Mouse (Mus musculus) megakaryocyte progenitor cell, adult 5-6 weeks (primary cell): ENCODE results near the gene Phpt1. TPM values are rescaled to one million over a fixed set of nuclear protein-coding genes. Genes with fewer than 3 reads are reported as not detected.

Experiments used
- ATAC-seq: replicated peaks from 2 replicates; pipeline ENCODE4 v1.8.0; 2016; ENCODE audit warnings: mild to moderate bottlenecking, moderate TSS enrichment, inconsistent platforms; ENCODE audit not compliant: poor library complexity
- total RNA-seq, 2 experiments: library from RNA; stranded (forward) in 1 of 2; stranded (reverse) in 1 of 2; fragments of 157-497, 149-512 nt in 1 of 2; fragments of 200-1000 nt in 1 of 2; gene quantifications; 2 replicates each; pipeline versions ENCODE4 v1.2.3 to v1.2.4; 2015 to 2017

Phpt1 gene
- total RNA-seq, 2 experiments from 2014 or later = 29.6 to 56.5 TPM

DNA sequence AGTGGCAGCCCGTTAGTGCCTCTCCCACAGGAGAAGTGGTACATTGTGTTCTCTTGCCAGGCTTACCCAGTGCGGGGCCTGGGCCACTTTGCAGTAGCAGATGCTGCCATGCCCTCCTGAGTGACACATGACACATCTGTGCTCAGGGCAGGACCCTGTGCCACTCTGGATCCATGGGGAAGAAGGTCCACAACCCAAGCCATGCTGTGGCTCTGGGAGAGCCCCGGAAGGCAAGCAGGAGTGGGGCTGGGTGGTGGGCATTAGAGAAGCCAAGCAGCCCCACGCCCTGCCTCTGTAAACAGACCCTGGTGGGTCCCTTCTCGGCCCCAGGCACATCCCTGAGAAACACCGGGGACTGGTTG is 8.1 kb upstream of the Phpt1 start:
- ATAC-seq = no peak

DNA sequence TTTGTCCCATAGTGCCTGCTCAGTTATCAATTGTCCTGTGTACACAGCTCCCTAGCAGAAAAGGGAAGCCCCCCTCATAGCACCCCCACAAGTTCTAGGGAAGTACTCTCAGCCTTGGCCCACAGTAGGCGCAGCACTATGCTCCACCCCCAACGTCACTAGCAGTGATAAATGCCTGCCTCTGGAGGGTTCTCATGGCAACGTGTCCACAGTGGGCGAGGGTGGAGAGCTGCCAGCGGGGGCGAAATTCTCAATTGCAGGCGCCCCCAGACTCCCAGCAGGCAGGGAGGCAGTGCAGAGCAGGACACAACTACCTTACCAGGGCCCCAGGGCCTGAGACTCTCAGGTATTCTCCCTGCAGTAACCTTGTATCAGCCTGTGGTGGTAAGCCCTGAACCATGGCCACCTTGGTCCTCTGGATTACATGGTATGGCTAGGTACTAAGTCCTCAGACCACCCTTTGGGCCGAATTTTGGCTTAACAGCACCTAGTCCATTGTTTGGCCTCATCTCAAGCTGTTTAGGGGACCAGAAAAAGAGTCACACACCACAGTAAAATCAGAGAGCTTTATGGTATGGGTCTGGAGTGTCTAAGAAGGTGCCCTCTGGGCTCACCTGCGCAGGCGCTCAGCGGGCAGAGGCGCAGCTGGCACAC is 7.6 kb upstream of the Phpt1 start:
- ATAC-seq = peak; percentile 42

DNA sequence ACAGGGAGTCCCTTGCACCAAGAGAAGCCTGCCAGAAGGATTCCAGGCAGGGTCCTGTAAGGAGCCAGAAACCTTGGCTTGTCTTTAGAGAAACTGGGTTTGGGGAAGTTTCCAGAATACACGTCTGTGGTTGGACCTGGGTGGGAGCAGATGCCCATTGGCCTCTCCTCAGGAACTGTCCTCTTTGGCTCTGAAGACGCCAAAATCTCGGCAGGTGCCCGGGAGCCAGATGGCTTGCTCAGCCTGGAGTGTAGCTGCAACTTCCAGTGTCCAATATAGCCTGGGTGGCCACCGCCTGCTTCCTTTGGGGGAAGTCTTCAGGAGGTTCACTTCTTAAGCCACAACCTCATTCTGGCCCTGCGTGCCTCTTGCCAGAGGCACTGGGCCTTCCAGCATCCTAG is 6.9 kb upstream of the Phpt1 start:
- ATAC-seq = peak; percentile 3; the same call in 1 of the 2 replicates

DNA sequence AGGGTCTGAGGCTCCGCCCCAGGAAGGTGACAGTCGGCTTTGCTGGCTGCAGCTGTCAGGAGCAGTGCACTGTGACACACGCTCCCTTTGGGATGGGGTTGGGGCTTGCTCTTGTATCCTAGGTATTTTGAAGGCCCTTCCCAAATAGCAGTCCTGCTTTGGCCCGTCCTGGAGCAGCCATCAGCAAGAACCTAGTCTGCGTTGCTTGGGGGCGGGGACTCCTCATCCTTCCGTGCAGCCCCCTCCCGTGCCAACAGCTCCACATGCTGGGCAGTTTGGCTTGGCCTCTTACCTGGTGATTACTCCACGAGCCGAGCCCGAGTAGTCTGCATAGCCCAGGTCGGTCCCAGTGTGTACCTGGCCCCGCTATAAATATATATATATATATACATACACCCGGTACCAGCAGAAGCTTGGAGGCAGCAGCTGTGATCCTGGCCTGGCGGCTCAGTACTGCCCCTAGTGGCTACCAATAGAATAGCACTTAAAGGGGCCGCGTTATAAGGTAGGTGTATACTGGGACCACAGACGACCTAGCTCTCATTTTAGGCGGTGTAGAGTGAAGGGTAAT is 6.4 kb upstream of the Phpt1 start, which contains the start of gene Ajm1:
Ajm1 (minus strand) TSS at position 464 of the 571 bp plus-strand sequence.
- peak; percentile 74 for ATAC-seq

DNA sequence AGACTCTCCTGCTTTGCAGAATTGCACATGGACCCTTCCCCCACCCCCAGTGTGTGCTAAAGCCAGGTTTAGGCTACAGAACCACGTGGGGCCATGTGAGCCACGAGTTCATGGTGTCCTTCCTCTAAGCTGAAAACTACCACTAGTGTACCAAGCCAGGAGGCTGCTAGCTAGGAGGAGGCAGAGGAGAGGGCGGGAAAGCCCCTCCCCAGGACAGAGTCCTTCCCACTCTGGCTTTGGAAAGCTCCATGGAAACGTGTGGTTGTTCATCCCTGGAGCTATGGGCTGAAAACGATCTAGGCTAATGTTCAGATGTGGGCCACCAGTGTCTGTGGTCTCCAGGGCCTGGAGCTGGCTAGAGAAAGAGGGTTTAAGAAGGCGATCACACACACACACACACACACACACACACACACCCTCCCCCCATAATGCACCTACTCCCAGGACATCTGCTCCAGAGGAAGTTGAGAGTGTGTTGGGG is 5.6 kb upstream of the Phpt1 start:
- no peak for ATAC-seq

DNA sequence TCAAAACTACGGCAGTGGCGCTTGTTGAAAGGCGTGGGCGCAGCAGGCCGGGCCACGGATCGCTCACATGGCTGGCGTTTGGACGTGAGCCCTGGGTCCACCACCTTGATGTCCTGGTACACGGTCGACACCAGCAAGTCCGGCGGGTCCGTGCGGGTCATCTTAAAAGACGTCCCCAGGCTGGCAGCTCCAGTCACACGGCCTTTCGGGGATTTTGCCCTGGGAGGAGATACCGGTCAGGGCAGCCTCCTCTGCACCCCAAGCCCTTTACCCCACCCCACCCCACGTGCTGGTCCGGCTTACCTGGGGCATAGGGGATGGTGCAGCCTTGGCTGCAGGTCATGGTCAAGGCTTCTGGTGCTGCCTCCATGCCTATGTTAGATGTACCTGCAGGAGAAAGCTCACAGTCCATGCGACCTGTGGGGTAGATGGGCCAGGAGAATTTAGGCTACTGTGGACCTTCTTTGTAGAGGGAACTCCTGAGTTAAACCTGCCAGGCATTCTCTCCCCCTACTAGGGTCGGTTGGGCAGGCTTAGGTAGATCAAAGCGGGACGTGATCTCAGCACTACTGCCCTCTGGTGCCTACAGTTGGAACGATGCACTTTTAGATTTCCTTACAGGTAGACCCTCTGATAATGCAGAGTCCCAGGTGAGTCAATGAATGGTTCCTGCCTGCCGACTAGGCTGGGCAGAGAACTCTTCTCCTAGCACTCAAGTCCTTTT is 4.9 kb upstream of the Phpt1 start:
- ATAC-seq = 0 out of 2 replicates have a peak, but pooled peaks have one; percentile 16

DNA sequence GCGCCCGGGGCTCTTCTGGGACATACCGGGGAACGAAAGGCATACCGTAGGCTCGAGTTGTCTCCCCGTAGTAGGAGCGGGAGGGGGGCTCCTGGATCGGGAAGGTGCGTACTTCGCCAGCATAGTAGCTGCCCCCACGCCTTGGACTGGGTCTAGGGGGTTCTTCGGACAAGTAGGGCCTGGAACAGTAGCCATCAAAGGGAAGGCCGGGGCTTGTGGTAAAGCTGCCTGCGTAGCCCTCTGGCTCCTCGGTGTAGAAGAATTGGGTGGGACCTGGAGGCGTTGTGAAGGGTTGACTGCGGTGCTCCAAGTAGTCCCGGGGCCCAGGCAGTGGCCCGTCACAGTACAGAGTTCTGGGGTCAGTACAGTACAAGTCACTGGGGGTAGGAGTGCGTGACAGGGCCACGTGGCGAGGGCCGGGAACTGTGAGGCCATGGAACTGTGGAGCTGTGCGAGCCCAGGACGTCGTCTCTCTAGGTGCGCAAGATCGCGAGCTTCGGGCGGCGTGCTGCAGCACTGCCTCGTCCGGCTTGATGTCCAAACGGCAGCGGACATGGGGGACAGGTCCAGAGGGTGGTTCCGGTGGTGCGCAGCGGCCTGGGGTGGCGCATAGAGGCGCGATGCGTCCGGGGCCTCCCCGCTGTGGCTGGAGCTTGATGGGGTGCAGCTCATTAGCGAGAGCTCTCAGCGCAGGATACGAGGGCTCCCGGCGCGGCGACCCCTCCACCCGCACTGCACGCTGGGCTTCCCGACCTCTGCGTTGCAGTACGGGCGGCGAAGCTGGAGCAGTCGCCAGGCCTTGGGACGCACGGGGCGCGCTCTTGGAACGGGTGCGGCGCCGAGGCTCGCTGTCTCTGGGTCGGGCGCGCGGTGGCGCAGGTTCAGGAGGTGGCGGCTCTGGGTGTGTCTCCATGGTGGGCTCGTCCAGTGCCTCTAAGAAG is 4.0 kb upstream of the Phpt1 start:
- no peak for ATAC-seq

DNA sequence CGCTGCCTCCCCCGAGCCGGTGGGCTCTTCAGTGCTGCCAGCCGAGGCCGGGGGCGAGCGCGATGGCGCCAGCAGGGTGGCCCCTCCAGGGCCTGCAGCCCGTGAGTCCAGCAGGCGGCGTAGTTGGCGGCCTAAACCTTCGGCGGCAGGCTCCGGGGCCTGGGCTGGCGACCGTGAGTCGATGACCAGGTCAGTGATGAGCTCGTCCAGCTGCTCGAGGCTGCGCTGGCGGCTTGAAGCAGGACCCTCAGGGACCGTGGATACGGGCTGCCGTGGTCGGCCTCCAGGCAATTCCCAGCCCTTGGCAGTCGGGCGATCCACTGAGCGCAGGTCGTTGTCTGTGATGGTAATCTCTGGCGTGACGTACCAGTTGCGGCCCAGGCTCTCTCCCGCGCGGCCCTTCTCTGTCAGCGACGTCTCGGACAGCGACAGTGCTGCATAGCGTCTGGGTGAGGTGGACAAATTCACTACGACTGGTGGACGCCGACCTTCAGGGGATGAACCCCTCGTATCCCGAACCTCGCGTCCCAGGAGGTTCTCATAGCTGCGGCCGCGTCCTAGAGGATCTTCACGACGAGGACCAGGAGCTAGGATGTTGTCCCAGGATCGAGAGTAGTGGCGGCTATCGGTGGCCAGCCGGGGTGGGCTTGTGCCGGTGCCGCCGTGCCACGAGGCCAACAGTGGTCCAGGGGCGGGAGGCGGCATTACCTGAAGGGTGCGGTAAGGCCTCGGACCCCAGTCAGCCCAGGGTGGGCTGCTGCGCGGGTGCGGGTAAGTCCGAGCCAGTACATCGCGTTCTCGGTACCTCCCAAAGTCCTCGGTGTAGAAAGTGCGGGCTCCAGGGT is 3.1 kb upstream of the Phpt1 start:
- no peak for ATAC-seq

DNA sequence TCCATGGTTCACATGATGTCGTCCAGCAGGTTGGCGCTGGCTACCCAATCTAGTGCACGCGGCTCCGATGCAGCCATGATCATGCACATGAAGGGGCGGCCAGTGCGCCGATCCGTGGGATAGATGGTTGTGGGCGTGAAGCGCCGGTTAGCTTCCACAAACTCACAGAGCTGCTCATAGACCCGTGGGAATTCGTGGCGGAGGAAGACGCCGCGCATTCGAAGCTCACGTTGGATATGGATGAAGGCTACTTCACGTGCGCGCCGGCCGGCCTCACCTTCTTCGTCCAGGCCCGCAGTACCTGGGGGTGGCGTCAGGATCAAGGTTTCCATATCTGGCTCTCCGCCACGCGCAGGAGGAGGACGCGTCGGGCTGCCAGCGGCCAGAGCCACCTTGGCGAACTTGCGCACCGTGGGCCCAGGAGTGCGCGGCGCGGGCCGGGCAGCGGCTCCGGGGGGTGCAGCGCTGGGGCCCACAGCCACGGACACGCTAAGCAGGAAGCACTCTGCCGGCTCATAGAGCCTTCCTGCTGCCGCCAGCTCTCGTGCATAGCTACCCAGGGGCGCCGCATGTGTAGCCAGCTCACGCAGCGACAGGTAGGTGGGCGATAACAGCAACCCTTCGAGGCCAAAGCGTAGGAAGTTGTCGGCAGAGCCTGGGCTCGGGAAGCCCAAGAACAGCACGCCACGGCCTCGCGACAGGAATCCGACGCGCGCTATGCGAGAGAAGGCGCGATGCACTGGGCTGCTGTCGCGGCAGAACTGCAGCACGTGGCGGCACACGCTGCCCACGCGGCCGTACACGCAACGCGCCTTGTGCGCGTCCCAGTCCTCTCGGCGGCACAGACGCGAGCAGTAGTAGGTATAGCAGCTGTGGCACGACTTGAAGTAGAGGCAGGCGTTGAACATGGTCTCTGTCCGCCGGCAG is 2.2 kb upstream of the Phpt1 start:
- ATAC-seq = no peak

DNA sequence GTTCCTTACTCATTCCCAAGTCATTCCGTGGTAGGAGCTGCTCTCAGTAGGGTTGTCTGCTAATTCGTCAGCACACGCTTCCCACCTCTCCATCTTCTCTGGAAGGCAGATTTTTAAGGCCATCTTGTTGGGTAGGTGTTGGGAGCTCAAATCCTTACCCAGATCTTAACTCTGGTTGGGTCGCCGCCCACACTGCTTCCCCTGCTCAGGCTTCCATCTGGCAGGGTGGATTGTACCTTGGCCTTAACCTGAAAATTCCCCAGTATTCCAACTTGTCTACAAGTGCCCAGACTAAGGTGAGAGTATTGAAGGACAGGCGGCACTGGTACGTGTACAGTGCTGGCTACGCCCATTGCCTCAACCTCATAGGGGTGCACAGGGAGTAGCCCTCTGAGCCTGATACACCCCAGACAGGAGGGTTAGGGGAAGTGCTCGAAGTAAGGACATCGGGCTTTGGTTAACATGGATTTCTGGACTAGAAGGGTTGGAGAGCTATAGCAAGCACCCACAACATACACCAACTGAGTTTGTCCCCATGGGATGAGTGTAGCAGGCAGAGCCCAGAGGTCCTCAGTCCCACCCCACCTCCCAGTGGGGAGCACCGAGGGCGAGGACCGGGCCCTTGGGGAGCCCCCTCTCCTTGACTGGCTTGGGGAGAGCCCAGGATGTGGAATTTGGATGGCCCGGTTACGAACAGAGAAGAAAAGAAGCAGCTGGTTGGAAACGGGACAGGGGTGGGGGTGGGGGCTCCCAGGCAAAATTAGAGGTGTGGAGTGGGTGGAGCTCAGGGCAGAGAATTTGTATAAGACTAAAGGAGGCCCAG is 1.2 kb upstream of the Phpt1 start:
- ATAC-seq = no peak

DNA sequence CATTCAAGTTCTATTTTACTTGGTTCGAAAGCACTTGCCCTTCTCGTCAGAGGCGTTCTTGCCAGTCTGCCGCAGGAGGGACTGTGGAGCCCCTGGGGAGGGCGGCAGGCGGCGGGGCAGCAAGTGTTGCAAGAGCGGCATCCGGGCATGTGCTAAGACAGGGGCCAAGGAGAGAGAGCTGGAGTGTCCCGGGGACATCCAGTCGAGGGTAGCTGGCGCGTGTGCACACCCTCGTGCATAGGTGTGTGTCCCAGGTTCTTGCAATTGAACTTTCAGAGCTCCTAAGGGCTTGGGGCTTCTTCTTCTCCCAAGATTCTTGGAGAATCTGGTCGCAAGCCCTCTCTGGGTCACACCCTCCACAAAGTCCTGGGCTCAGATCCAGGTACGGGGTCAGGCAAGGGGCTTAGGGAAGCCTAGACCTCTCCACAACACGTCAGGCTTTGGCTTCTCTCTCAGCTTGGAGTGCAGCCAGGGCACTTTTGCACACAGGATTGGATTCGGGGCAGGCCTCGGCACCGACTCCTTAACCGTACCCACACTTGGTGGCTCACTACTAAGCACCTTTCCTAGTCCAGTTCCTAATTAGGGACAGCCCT is 506 bp upstream of the Phpt1 start:
- peak; percentile 22 for ATAC-seq

DNA sequence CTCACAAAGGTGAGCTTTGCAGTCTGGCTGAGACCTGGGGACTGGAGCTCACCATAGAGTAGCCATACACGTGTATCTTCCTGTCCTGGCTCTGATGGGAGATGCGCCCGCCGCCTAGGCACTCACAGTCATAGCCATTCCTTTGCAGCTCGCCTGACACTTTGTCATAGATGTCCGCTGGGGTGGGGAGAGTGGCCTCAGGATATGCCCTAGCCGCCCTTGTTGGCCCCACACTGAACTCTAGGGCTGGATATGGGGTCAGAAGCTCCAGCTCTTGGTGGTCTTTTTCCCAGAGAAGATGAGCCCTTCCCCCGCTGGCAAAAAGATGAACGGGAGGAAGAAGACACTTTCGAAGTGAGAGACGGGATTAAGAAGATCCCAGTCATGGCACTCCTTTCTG is 888 bp downstream of the Phpt1 start:
- no peak for ATAC-seq

DNA sequence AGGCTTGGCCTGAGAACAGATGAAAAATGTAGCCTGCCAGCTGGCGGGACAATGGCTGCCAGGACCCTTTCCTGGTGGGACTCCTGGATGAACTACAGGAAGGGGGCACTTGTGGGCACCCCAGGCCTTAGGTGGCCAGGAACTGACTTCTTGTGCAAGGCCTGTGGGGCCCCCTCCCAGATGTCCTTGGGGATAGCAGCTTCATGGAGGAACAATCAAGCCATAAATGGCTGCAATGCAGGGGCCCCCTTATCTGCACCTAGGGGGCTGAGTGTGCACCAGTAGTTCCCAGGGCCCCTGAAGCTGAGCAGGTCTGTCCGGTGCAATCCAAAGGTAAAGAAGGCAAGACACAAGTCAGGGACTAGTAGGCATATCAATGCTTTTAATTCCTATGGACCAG is 2.0 kb downstream of the Phpt1 start:
- ATAC-seq = no peak

DNA sequence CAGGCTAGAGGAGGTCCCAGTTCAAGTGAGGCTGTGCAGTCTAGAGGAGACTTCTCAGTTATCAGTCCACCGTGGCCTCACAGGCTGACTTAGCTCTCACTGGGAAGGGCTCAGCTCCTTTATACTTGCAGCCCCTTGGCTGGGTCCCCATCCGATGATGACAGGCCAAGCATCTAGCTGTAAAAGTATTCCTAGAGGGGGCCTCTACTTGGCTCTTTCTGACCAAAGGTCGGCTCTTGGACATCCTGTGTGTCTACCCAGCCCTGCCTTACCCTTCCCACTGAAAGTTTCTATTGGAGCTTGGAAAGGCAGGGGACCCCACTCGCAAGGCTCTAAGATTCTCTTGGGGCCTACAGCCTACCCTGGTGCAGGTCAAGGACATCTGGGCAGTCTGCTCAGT is 3.8 kb downstream of the Phpt1 start:
- no peak for ATAC-seq

DNA sequence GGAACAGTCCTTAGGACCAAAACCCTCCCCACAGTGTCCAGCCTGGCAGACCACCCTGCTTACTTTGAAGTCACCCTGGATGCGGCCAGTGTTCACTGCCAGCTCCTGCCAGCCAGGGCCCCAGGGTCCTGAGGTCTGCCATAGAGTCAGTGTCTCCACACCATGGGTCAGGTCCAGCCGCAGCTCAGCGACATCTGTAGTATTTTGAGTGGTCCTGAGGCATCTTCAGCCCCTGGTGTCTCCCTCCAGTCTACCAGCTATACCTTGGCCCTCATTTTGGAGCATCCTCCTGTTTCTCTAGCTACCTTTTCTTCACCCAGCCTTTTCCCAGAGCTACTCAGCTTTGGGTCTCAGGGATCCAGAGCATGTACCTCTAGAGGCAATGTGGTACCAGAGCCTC is 5.7 kb downstream of the Phpt1 start:
- no peak for ATAC-seq

DNA sequence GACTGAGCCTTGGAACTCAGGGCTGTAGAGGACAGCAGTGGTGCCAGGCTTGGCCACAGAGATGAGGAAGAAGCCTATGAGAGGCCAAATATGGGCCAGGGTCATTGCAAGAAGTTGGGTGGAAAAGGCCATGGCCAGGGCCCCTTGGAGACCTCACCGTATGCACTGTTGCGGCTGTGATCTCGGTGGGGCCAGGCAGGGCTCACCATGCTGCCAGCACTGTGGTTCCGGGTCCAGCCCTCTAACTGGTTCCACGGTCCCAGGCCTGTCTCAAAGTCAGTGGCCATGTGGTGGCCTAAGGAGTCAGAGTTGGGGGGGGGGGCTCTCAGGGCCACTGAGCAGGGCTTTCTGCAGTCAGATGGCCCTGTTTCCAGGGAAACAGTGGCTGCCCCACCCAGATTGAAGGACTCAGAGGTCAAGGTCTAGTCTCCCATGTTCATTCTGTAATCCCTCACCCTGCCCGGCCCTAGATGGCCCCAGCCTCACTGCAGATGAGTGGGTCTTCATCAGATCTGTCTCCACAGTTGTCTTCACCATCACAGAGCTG is 6.5 kb downstream of the Phpt1 start:
- ATAC-seq = no peak

DNA sequence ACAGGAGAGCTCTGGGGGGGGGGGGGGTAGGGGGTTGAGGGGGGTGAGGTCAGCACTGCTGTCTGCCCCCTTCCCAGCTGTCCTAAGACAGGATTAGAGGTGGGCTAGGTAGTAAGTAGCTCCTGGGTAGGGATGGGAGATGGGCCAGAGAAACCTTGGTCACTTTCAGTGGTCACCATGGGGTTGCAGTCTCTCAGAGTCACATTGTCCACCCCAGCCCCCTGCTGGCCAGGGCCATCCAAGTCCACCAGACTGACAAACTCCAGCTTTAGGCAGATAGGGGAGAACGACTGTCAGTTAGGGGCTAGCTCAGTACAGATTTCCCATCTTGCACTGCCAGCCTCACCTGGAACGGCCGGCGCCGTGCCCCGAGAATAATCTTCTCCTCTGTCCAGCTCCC is 8.5 kb downstream of the Phpt1 start:
- ATAC-seq = no peak

DNA sequence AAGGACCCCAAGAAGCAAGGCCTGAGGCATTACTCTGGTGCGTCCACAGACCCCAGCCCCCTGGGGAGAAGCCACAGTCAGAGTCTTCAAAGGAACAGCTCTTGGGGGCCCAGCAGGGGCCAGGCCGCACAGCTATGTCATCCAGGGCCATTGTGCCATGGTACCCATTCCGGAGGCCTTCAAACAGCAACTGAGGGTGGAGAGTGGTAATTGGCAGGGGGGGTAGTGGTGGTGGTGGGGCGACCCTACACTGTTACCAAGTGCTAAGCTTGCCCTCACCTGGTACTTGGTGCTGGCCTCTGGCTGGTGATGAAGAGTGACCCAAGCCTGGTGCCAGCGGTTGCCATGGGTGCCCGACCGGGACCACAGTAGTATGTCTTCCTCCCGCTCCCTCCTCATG is 9.3 kb downstream of the Phpt1 start:
- no peak for ATAC-seq
